Mouse (Mus musculus): Measurements from ENCODE around the gene Ift122.

Gene Ift122

DNA sequence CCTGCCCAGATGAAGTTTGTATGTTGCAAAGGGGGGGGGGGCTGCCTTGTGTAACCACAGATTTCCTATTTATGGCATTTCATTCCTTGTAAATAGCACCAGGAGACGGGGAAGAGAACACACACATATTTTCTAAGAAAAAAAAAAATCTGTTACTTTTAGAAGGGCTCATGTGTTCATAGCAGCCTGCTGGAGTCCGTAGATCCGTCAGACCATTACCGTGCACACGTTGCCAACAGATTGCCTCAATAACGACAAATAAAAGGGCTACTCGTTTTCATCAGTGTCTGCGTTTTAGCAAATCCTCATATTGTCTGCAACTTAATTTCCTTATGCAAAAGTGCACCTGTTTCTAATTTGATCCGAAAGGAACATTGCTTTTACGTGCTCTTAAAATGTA, 73.1 kb downstream of the Ift122 start:
- no peak for DNase-seq (ENCODE audit: low spot score in 2 of 2)

DNA sequence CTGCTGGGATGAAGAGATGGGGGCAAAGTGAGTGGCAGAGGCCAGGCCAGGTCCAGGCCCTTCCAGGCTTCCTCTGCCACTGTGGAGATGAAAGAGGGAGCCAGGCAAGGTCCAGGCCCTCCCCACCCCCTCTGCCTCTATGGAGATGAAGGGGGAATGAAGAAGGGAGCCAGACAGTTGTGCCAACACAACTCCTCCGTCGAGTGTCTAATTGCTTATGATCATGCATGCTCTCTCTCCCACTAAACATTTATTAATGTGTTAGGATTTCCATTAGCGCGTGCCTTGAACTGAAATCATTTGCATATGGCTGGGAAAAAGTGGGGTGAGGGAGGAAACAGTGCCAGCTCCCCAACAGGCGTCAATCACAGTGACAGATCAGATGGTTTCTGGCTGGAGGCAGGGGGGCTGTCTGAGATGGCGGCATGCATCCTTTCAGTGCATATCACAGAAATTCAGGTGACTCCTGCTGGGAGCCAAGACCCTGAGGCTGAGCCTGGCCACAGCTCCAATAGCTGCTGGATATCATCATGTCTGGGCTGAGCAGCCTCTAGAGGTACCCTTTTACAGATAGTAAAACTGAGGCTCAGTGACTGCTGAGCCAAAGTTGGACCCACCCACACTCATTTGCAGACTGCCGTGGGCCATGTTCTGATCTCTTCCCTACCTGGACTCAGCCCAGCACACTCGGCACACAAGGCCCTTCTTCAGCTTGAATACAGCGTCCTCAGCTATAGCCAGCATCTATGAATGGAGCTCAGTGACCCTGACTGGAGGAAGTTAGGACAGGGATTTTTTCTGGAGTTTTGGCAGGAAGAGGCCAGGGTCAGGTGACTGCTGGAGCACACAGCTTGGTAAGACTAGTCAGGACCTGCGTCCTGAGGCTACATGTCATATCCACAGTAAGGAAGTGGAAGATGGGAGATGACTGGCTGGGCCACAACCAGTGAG, 74.3 kb downstream of the Ift122 start:
- no peak for DNase-seq (ENCODE audit: low spot score in 2 of 2)

DNA sequence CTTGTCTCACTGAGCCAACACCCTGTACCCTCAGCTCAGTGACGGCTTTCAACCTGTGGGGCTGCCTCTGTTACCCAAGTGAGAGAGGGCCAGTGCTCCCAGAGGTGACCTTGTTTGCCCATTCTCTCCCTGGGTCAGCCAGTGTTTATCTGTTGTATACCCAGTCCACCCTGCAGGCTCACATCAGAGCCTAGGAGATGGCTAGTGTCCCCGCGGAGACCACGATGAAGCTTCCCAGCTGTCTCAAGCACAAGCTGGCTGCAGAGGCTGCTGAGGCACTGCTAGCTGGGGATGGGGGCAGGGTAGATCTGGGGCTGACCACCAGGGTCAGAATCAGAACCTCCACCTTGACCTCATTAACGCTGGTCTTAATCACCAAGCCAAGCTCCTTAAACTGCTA, 76.7 kb downstream of the Ift122 start:
- DNase-seq (ENCODE audit: low spot score in 2 of 2), result no peak

DNA sequence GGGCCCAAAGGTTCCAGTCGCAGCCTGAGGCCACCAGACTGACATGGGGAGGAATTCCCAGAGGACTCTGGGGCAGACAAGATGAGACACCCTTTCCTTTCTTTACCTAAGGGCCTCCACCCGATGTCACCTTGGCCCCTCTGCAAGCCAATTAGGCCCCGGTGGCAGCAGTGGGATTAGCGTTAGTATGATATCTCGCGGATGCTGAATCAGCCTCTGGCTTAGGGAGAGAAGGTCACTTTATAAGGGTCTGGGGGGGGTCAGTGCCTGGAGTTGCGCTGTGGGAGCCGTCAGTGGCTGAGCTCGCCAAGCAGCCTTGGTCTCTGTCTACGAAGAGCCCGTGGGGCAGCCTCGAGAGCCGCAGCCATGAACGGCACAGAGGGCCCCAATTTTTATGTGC, 78.4 kb downstream of the Ift122 start, which contains the start of gene Rho:
Rho (plus strand) TSS at position 110 of the 400 bp plus-strand sequence.
- DNase-seq (ENCODE audit: low spot score in 2 of 2), result no peak

DNA sequence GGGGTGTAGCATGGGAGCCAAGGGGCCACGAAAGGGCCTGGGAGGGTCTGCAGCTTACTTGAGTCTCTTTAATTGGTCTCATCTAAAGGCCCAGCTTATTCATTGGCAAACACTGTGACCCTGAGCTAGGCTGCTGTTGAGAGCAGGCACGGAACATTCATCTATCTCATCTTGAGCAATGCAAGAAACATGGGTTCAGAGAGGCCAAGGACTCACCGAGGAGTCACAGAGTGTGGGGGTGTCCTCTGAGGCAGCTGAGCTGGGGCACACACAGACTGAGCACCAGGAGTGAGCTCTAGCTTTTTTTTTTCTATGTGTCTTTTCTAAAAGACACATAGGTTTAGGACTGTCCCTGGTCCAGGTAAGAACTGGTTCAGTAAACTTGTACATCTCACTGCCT, 79.1 kb downstream of the Ift122 start:
- no peak for DNase-seq (ENCODE audit: low spot score in 2 of 2)

DNA sequence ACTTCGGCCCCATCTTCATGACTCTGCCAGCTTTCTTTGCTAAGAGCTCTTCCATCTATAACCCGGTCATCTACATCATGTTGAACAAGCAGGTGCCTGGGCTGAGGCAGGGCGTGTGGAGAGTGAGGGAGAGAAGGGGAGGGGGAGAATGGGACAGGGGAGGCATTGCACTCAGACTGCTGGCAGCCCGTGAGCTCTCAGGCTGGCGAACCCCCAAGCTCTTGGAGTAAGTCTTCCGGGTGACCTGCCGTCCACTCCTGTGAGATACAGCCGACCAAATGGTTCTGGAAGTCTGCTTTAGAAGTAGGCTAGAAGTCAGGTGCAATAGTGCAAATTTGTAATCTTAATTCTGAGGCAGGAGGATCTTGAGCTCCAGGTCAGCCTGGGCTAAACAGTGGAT, 82.3 kb downstream of the Ift122 start:
- DNase-seq (ENCODE audit: low spot score in 2 of 2), result no peak

DNA sequence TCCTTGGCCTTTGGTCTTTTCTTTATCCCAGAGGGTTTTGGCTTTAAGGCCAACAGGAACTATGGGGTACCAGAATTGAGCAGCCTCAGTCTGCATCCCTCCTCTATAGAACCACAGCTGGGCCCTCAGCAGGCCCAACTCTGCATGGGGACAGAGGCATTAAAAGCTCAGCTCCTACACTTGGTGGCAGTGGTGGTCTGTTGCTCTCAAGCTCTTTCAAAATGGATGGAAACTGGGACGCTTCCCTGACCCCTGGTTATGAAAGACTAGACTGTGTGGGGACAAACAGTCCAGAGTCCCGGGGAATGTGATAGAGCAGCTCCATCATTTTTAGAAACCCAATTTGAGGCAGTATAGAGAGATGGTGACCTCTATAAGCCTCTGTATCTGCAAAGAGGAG, 84.7 kb downstream of the Ift122 start:
- no peak for DNase-seq (ENCODE audit: low spot score in 2 of 2)

DNA sequence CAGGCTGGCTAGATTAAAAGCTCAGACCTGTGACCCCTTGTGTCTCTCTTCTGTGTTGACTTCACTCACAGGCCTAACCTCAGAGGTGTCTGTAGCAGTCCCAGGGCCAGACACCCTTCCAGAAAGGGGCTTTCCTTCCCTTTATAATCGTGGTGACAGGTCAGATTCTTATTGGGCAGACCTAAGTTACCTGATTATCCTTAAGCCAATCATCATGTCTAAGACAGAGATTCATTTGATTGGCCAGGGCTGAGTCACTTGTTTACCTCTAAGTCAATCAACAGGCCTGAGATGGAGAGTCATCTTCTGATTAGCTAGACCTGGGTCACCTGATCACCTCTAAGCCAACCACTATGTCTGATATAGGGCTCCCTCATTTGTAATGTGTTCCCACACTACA, 85.5 kb downstream of the Ift122 start:
- no peak for DNase-seq (ENCODE audit: low spot score in 2 of 2)

DNA sequence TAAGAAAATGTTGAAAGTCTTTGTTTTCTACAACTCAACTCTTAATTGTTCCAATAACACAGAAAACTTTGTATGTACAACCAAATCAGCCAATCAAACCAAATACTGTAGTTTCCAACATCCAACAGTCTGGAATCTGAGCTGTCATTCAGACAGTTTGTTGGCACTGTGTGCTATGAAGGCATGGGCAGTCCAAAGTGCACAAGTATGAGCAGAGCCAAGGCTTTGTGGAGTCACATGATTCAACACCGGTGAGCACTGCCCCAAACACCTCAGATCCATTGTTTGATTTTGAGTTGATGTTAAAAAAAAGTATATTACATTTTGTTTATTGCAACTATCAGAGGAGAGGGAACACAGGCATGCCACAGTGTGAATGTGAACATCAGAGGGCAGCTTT, 87.3 kb downstream of the Ift122 start:
- DNase-seq (ENCODE audit: low spot score in 2 of 2), result no peak

DNA sequence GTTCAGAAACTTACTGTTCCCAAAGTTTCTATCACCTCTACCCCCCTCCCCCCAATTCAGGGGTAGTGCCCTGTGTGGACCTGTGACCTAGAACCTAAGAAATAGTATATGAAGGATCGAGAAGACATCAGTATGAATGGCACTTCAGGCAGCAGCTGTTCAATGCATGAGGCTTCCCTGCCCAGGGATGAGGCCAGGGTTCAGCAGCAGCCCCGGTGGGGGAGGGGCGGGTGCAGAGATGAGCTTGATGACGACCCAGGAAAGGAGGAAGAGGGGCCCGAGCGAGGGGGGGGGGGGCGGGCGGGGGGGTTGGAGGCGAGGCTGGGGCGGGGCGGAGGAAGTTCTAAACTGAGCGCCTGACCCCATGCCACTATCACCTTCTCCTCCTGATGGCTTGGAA, 87.9 kb downstream of the Ift122 start:
- DNase-seq (ENCODE audit: low spot score in 2 of 2), result no peak

DNA sequence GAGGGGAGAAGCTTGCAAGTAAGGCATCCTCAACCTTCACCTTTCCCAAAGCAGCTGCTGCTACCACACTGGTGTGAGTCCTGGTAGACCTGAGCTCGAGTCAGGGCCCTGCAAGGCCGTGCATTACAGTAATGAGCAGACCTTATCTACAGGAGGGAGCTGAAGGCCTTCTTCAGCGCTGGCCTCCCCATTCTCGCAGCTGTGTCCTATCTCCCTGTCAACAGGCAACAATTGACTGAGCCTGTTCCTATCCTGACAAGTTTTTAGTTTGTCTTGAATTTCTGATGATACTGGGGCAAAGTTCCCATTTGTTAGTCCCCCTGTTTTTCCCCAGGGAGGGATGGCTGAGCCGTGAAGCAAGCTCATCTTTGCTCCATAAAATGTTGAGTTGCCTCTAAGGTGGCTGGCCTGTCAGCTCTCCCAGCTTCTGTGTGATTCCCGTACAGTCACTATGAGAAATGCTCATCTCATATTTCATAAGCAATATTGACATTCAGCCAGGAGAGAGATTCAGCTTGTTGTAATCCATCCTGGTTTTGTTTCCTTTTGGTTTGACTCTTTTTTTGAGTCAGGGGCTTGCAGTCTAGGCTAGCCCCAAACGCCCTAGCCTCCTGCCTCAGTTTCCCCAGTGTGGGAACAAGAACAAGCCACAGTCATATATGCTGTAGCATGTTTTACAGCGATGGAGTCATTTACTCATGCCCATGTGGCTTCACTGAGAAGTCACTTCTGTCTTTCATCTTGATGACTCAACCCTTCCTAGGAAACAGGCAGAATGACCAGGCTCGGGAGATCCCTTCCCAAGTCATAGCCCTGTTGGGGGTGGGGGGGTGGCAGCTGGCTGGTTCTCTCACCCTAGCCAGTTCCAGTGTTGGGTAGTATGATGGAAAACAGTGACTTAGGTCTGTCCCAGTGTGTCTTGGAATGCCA, 90.5 kb downstream of the Ift122 start:
- DNase-seq (ENCODE audit: low spot score in 2 of 2), result no peak

DNA sequence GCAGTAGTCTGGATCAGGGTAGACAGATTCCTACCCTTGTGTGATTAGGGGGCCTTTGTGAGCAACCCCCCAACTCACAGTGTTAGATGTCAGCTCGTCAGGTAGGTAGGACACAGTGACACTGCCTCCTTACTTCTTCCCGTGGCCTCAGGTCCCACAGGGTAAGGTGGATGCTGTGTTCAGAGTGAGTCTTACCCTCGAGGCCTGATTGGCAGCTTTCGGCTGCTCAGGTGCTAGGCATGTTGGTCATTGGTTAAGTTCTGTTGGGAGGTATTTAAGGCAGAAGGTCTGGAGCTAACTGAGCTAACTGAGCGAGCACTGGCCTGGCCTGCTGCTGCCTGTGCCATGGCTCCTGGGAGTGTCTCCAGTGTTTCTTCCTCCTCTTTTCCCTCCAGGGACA, 91.4 kb downstream of the Ift122 start, which contains the start of gene H1foo:
H1foo (plus strand) TSS at position 301 of the 400 bp plus-strand sequence.
- DNase-seq (ENCODE audit: low spot score in 2 of 2), result no peak

DNA sequence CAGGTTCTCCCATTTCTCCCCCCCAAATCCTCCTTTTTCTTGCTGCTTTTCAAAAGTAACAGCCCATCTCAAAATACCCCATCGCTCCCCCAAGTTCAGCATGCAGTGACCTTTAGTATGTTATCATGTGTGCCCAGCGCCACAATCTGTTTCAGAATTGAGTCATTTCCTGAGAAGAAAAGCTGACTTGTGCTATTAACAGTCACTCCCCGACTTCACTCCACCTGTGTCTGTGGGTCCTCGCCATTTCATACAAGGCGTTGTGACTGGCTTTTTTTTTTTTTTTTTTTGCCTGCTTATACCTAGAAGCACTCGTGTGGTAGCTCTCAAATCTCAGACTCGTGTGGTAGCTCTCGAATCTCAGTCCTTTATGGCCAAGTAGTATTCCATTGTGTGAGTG, 92.4 kb downstream of the Ift122 start:
- DNase-seq (ENCODE audit: low spot score in 2 of 2), result no peak

DNA sequence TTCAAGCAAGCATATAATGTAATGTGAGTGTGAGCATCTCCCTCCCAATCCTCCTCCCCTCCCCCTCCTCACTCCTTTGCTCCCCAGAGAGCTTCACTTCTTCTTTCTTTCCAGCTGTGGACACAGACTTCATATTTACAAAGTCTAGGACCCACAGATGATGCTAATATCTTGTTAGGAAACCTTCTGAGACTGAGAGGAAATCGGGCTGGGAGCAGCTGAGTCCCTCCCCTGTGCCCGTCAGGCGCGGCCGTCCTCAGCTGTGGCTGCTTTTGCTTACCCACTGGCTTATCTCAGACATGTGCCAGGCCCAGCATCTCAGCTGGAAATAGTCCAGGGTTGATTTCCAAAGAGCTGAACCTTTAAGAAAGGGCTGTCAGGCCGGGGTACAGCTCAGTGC, 93.1 kb downstream of the Ift122 start:
- DNase-seq (ENCODE audit: low spot score in 2 of 2), result no peak

DNA sequence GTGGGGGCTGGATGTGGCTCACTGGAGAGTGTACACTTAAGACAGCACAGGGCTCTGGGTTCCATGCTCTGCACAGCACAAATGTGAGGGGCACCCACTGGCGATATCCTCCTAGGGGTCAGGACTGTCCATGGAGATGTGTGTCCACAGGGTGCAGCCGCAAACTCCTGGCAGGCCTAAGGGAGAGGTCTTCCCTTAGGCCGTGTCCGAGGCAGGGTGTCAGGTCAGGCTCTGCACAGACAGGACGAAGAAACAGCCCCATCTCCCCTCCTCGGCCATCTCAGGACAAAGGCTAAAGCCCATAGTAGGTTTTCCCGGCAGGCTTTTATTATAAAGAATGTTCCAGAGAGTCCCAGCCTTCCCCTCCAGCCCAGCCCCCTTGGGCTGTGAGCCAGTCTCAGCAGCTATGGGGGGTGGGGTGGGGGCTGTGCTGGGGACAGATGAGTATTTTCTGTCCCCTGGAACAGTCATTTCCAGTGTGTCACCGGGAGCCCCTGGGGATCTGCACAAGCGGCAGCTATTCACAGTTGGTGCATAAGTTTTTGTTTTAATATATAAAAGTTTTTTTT, 101.3 kb downstream of the Ift122 start:
- no peak for DNase-seq (ENCODE audit: low spot score in 2 of 2)

DNA sequence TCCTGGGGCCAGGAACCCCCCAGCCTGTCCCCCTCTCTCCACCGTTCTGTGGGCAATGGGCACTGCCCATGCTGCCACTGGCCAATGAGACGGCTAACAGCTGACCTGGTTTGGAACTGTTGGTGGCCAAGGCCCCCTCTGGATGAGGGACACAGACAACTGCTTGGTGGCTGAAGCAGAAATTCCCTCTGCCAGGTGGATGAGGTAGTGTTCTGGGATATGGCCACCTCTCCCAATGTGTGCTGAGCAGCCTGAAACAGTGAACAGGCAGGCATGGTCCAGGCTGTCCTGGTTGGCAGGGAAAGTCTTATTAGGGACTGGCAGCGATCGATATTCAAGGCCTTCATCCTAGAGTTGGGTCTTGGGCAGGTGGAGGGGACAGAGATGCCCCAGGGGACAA, 101.9 kb downstream of the Ift122 start:
- no peak for DNase-seq (ENCODE audit: low spot score in 2 of 2)

DNA sequence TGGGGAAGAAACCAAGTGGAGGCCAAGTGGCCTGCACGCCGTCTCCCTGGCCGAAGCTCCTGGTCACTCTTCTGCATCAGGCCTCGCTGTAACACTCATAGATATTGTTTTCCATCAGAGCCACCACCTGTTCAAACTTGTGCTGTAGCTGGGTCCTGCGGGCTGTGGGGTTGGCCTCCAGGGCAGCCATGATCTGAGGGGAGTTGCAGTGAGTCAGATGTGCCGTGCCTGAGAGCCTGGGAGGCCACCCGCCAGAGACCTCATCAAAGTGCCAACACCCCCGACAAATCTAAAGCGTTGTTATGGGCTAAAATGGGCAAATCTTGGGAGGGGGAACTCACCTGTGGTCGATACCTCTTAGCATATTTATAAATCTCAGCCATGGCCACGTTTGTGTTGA, 102.4 kb downstream of the Ift122 start:
- DNase-seq (ENCODE audit: low spot score in 2 of 2), result no peak

DNA sequence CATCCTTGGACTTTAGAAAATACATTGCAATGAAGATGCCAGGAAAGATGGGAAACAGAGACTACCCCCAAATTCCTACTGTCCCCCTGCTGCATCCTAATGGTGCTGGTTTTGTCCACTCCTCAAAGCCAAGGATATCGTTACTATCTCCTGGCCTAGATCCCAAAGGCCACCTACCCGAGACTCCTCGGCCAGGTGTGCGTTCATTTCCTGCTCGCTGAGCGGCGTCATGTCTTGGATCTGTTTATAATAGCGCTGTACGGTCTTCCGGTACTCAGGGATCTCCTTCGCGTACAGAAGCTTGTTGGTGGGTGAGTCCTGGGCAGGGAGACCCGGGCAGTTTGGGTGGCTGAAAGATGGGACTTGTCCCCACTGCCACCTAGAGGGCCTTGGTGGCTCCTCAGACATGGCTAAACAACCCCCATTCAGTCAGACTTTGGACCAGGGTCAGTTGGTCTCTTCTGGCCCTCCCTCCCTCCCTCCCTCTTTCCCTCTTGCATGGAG, 103.2 kb downstream of the Ift122 start:
- no peak for DNase-seq (ENCODE audit: low spot score in 2 of 2)

DNA sequence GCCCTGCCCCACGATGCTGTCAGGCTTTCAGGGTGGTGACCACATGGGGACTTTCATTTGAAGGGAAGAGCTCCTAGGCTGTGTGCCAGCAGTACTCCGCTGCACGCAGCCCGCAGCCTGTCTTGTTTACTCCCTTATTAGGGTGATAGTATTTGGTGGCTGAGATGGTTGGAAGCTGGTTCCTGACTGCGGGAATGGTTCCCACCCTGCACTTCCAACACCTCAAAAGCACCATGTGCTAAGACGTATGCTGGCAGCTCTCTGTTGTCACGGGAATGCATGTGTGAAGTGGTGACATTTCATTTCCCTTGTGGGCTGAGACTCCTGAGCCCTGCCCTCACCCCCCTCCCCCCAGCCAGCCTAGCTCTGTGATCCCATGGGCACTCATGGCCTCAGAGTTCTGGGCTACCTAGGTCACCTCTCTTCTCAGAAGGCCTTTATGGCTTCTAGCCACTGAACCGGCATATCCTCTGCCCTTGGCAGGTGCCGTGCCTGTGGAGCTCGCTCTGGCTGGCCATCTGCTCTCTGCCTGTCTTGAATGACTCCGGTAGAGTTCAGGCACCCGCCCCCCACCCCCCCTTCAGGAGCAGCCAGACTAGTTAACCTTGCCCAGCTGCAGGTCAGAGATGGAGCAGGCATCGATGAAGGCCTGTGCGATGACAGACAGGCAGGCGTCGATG, 103.8 kb downstream of the Ift122 start:
- no peak for DNase-seq (ENCODE audit: low spot score in 2 of 2)

DNA sequence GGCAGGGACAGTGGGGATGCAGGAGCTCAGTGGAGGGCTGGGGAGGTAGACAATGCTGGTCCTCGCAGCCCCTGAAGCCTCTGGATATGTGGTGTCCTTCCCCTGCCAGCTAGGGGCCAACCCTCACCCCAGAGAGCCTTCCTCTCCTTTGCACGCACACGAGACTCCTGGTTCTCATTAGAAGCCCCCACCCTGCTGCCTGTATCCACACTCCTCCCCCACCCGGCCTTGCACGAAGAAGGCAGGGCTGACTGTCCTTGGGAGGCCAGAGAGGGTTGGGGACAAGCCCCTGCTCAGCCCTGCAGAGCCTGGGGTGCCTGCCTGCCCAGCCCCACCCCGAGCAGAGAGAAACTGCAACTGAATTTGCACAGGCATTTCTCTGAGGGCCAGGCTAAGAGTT, 104.4 kb downstream of the Ift122 start:
- DNase-seq (ENCODE audit: low spot score in 2 of 2), result no peak

DNA sequence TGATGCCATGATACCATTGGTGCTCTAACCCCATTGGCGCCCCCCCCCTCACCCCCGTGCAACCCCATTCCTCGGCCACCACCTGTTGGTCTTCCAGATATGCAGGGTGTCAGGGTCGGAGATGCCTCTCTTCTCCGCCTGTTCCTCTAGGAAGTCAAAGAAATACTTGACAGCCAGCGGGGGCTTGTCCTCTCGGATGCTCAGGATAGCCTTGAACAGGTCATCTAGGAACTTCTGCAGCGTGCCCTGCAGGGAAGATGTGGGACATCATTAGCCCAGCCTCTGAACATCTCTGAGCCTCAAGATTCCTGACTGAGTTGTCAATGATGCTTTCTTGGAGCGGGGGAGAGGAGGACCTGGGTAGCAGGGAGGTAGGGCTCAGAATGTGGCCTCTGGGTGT, 105.2 kb downstream of the Ift122 start:
- DNase-seq (ENCODE audit: low spot score in 2 of 2), result no peak
